Mouse (Mus musculus) olfactory bulb, adult 2 months (tissue): ENCODE measurements around the gene Crtac1. TPM values are rescaled to one million over a fixed set of nuclear protein-coding genes. Genes with fewer than 3 reads are reported as not detected.

Experiments used
- H3K27ac ChIP-seq: fragments of 200-500 bp; 2 replicates; pipeline ENCODE4 v1.5.1; 2012; ENCODE audit warnings: low read depth, low read length; ENCODE audit not compliant: insufficient read depth
- H3K4me1 ChIP-seq: fragments of 200-500 bp; 2 replicates; pipeline ENCODE4 v1.6.1; 2012; ENCODE audit warnings: low read length; ENCODE audit not compliant: control insufficient read depth, insufficient read depth
- H3K4me3 ChIP-seq: fragments of 200-500 bp; 2 replicates; pipeline ENCODE4 v1.5.1; 2012; ENCODE audit warnings: mild to moderate bottlenecking, low read depth, low read length, moderate library complexity; ENCODE audit not compliant: insufficient read depth
- CTCF ChIP-seq: fragments of 200-500 bp; IDR thresholded peaks from 2 replicates; pipeline ENCODE4 v1.5.1; 2012; ENCODE audit warnings: low read depth, mild to moderate bottlenecking, low read length, moderate library complexity; ENCODE audit not compliant: insufficient read depth
- POLR2A ChIP-seq: fragments of 200-500 bp; IDR thresholded peaks from 2 replicates; pipeline ENCODE4 v1.6.1; 2012; ENCODE audit warnings: mild to moderate bottlenecking, low read depth, low read length, moderate library complexity; ENCODE audit not compliant: insufficient read depth
- WGBS: fragments of 180-500 bp; shearing (Covaris S2); methylation state at CpG from one replicate; pipeline ENCODE4 v1.1.7; 2018; 5-methylcytosine and 5-hydroxymethylcytosine counted together
- polyA plus RNA-seq: library from polyadenylated mRNA; stranded (reverse); fragments of >200 nt; gene quantifications from 2 replicates; pipeline ENCODE4 v1.2.4, GENCODE M21; 2012; ENCODE audit warnings: low replicate concordance; ENCODE audit not compliant: missing spikeins, insufficient read depth, insufficient read length

Crtac1 gene
- polyA plus RNA-seq, 1 experiment, result not detected

DNA sequence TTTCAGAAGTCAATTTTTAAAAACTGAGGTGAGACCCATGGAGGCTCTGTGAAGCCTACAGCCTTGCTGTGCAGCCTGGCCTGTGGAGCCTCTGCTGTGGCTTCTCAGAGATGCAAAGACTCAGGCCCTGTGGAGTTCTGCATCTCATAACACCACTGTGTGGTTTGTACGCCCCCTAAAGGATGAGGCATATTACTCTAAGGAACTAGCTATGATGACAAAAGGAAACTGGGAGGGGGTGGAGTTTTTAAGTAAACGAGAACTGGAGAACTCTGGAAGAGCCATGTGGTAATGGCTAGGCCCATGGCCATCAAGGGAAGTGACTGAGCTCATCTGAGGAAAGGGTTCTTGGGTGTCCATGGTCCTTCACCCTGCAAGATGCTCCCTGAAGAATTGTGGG, 120.3 kb downstream of the Crtac1 start:
- no peak overlapping the region for H3K4me3 ChIP-seq
- 47% methylated on average over 2 of the region's 2 CpGs for WGBS
- TF ChIP-seq CTCF (no peak), POLR2A (no peak)
- no peak overlapping the region for H3K27ac ChIP-seq
- peaks cover 39% of the 10 kb centered on the region for H3K4me1 ChIP-seq

DNA sequence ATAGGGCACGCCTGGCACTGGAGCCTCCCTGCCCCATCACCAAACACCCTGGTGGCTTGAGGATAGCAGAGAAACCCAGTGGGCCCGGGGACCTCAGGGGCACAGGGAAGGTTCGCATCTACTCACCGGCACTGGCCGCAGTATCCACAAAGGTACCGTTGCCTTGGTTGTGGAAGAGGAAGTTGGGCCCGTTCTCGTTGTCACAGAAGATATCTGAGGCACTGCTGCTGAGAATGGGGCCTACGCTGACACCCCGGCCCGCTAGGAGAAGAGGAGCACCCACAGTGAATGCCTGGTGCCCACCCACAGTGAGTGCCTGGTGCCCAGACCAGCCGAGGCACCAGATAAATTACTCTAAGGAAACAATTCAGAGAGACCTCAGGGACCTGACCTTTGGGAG, 122.7 kb downstream of the Crtac1 start:
- H3K4me1 ChIP-seq, result peaks cover 36% of the 10 kb centered on the region
- 93% methylated on average over 12 of the region's 12 CpGs for WGBS
- TF ChIP-seq CTCF, result no peak
- TF ChIP-seq POLR2A, result no peak
- no peak overlapping the region for H3K4me3 ChIP-seq
- no peak overlapping the region for H3K27ac ChIP-seq

DNA sequence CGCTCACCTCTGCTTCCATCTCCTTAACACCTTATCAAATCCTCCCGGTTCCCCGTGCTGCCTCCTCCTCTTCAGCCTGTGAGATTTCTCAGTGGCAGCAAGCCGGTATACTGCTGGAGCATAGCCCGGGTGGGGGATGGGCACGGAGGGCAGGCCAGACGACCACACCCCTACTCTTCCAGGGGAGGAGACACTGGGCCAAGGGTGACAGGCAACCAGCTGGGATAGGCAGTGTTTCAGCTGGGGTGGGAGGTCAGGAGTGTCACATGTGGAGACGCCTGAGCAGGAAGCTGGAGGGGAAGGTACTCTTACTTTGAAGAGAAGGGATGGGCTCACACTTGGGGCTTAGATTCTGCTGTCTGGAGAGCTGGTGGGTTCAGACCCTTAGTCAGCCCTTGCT, 124.6 kb downstream of the Crtac1 start:
- H3K4me1 ChIP-seq, result peaks cover 25% of the 10 kb centered on the region
- no peak overlapping the region for H3K27ac ChIP-seq
- 41% methylated on average over 8 of the region's 8 CpGs for WGBS
- H3K4me3 ChIP-seq, result no peak overlapping the region
- no peak for TF ChIP-seq CTCF
- no peak for TF ChIP-seq POLR2A

DNA sequence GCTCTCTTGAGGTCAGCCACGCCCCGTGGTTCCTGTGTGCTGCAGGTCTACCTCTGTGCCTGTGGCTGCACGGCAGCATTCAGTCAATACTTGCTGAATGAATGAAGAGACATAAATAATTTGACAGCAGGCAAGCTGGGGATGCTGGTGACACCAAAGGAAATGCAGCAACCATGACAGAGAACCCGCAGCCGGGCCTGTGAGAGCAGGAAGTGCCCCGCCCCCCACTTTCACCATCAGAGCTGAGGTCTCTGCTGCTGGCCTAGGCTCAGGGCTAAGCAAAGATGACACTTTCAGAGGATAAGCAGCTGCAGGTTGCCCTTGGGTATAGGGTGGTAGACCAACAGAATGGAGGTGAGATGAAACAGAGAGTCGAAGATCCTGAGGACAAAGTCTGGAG, 125.4 kb downstream of the Crtac1 start:
- no peak for TF ChIP-seq POLR2A
- Histone ChIP-seq H3K4me1 (peaks cover 18% of the 10 kb centered on the region), H3K4me3 (no peak overlapping the region), H3K27ac (no peak overlapping the region)
- WGBS, result 87% methylated on average over 7 of the region's 7 CpGs

DNA sequence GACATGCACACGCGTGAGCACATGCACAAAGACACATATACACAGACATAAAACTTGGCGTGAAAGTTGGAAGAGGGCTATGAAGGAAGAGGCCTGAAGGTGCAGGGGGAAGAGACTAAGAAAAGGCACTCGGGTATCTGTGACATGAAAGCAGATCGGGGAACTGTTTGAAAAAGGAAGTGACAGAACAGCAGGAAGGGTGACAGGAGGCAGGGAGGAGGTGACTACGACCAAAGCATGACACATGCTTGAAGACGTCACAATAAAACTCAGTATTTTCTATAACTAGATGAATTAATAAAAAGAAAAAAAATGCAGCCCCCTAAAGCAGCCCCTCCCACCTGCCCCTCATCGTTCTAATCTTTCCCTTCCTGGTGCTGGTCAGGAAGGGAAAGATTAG, 125.8 kb downstream of the Crtac1 start:
- 83% methylated on average over 8 of the region's 8 CpGs for WGBS
- peaks cover 19% of the 10 kb centered on the region for H3K4me1 ChIP-seq
- no peak for TF ChIP-seq CTCF
- no peak overlapping the region for H3K27ac ChIP-seq
- no peak overlapping the region for H3K4me3 ChIP-seq

DNA sequence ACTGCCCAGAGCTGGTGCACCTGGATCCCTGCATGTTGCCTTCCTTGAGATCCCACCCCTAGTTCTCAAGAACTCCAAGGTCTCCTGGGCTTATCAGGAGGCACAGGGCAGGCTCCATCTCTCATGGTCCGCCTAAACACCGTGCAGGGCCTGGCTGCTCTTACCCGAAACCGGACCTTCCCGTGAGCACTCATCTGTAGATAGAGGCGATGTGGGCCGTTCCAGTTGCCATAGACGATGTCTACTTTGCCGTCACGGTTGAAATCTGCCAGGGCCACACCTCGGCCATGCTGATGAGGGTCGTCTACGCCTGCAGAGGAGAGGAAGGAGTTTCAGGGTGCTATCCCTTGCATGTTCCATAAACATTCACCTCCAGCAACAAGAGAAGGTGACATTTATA, 127.1 kb downstream of the Crtac1 start:
- WGBS, result 97% methylated on average over 13 of the region's 13 CpGs
- H3K4me1 ChIP-seq, result peaks cover 21% of the 10 kb centered on the region
- no peak overlapping the region for H3K4me3 ChIP-seq
- TF ChIP-seq POLR2A, result no peak
- TF ChIP-seq CTCF, result no peak
- no peak overlapping the region for H3K27ac ChIP-seq

DNA sequence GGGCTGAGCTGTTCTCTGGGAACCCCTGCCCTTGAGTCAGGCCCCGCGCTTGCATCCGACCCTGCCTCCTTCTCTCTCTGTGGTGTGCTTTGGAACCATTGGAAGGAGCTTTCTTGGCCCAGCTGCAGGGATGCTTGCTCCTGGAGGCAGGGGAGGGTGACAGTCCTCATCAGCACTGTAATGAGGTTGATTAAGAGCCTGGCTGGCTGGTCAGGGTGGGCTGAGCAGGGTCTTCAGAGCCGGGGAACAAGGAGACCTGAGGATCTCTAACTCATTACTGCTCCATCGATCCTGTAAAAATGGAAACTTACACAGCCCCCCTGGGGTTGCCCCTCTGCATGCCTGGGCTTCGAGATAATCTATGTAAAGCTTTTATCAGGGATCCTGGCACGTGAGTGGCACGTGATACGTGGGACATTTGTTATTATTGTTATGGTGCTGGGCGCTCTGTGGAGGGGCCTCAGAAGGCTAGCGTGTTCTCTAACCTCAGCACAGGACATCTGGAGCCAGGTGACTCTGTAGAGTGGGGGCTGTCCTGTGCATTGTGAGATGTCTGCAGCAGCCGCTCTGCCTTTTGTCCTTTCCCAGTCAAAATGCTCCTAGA, 128.3 kb downstream of the Crtac1 start:
- no peak overlapping the region for H3K27ac ChIP-seq
- 72% methylated on average over 12 of the region's 12 CpGs for WGBS
- peaks cover 17% of the 10 kb centered on the region for H3K4me1 ChIP-seq
- no peak for TF ChIP-seq POLR2A
- TF ChIP-seq CTCF, result no peak
- no peak overlapping the region for H3K4me3 ChIP-seq

DNA sequence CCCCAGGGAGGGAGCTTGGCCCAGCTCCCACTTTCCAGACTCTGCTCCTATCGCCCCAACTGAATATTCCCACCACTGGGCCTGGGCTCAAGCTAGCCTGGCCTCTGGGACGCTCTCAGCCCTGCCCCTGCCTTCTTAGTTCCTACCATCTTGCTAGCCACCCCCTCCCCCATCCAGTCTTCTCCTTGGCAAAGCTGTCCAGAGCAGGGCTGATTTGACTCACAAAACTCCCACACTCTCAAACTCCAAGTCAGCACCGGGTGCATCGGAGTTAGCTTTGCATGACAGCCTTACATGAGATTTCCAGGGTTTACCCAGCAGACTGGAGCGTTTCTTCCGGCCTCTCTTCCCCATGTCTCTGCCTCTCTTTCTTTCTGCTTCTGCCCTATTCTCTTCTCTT, 138.4 kb downstream of the Crtac1 start:
- TF ChIP-seq CTCF (no peak), POLR2A (no peak)
- Histone ChIP-seq H3K27ac (no peak overlapping the region), H3K4me1 (peaks cover 18% of the 10 kb centered on the region), H3K4me3 (no peak overlapping the region)
- 61% methylated on average over 6 of the region's 6 CpGs for WGBS

DNA sequence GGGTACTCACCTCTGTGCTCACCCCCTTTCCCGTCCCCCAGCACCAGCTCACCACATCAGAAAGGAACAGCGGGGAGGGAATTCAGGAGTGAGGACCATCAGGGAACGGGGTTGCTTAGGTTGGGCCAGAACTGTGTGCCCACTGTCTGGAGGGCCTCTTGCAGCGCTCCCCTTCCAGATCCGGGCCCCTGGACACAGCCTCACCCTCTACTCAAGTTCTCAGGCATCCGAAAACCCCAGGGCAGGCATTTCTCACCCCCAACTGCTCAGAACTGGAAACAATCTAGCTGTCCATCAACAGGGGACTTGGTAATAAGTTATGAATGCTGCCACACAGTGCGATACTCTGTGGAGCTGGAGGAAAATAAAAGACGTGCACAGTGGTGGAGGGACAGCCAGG, 139.5 kb downstream of the Crtac1 start:
- 79% methylated on average over 8 of the region's 8 CpGs for WGBS
- no peak for TF ChIP-seq CTCF
- no peak for TF ChIP-seq POLR2A
- Histone ChIP-seq H3K4me1 (peaks cover 18% of the 10 kb centered on the region), H3K27ac (no peak overlapping the region), H3K4me3 (no peak overlapping the region)
